Mouse (Mus musculus) stomach, embryonic 16.5 days (tissue): ENCODE results near the gene Jam3. TPM values are rescaled to one million over a fixed set of nuclear protein-coding genes. Genes with fewer than 3 reads are reported as not detected.

ENCODE experiments used
- polyA plus RNA-seq: library from polyadenylated mRNA; unstranded; fragments of >200 nt; fragmentation: Nextera tagmentation; extraction: Ambion mirVana; gene quantifications from 2 replicates; pipeline ENCODE4 v1.2.1, GENCODE M21; 2015

Gene Jam3
- polyA plus RNA-seq, 1 experiment from 2014 or later: 59.6 TPM

Other genes starting within 250 kb of the Jam3 start
- gene Gm1110, start 232.3 kb downstream of the Jam3 start, polyA plus RNA-seq: 0.14 TPM in 1 of 2 replicates, not detected in the other
- 51.3 and 56.5 TPM in 2 replicates for gene Acad8, start 155.9 kb downstream of the Jam3 start, polyA plus RNA-seq
- 124 and 127 TPM in 2 replicates for gene Thyn1, start 155.7 kb downstream of the Jam3 start, polyA plus RNA-seq
- gene Vps26b, start 125.4 kb downstream of the Jam3 start, polyA plus RNA-seq: 24.9 and 25.3 TPM in 2 replicates
- gene Ncapd3, start 125.2 kb downstream of the Jam3 start, polyA plus RNA-seq: 24.7 and 26.4 TPM in 2 replicates
- gene Igsf9b, start 143.8 kb upstream of the Jam3 start, polyA plus RNA-seq: 7.1 and 8.2 TPM in 2 replicates
- not detected in 2 replicates for gene Spata19, start 241.4 kb upstream of the Jam3 start, polyA plus RNA-seq